Mouse (Mus musculus): ENCODE data around the gene Gabarapl1. TPM values are rescaled to one million over a fixed set of nuclear protein-coding genes. Genes with fewer than 3 reads are reported as not detected.
A peak's percentile ranks its signal among the peaks of the same experiment; 100 is the strongest.

Gene Gabarapl1
- polyA plus RNA-seq, 1 experiment from 2014 or later: 82.3 TPM

DNA sequence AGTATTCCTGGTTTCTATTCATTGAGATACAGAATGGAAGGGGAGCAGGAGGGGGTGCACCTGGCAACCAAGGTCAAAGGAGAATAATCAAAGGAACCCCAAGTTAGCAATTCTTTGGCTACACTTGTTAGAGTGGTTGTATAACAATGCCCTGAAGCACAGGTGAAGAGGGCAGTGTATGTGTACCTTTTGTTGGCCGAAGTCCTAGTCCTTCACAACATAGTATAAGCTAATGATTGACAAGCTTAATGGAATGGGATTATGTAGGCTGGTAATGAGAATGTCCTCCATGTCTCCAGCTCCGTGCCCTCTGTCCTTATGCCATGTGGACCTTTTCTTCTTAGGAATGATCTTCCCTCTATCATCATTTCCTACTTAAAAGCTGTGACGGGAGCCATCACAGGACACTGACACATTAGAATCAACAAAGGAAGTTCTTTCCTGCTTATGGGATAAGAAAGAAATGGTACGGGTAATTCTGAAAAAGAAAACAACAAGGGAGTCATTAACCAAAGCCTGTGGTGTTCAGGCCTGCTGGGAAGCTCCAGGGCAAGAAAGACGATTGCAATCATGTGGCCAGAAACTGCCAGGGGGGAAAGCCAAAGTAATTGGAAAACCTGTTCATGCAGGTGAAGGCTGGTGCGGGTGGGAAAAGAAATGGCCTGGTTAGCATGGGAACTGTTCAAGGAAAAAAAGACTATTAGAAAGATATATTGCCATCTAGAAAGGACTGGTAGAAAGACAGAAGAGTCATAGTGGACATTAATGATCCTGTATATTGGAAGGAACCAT lies 22.6 kb upstream of the Gabarapl1 start:
- Histone ChIP-seq H3K4me1 (ENCODE audit: insufficient read depth, low read depth, low read length) (no peaks in the 10 kb centered on the region), H3K27ac (ENCODE audit: low read length) (no peak overlapping the region), H3K9ac (replicated peaks; ENCODE audit: low read depth) (no peak overlapping the region), H3K36me3 (ENCODE audit: insufficient read depth, low read length) (no peaks in the 10 kb centered on the region), H3K27me3 (replicated peaks; ENCODE audit: insufficient read depth, low read length) (no peaks in the 10 kb centered on the region), H3K4me2 (replicated peaks; ENCODE audit: low read depth, low read length) (no peak overlapping the region), H3K9me3 (ENCODE audit: low read length) (no peaks in the 10 kb centered on the region), H3K4me3 (ENCODE audit: low read depth, low read length) (no peak overlapping the region)
- WGBS: 48% methylated on average over 6 of the region's 6 CpGs
- TF ChIP-seq CTCF (IDR thresholded peaks at IDR 0.05): no peak
- no peak for TF ChIP-seq EP300 (IDR thresholded peaks at IDR 0.05)
- DNase-seq (ENCODE audit: low spot score) (no peak), ATAC-seq (no peak)

DNA sequence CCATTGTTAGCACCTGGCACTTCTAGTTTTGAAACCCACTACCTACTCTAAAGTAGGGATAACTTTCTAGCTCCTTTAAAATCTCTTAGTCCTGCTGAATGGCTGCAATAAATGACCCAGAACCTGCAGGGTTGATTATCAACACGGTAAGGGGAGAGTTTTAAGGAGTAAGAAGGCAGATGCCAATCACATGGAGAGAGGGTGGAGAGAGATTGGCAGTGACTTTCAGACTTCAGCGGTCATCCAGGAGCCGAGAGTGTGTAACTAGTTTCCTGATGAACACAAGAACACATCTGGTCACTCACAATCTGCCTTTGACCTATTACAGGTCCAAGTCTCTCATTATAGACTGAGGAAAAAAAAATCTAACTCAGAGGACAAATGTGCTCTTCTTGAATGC lies 20.6 kb upstream of the Gabarapl1 start, which contains the start of gene Tmem52b:
Gene Tmem52b (plus strand): TSS at position 189 of the 400 bp plus-strand sequence.
- ATAC-seq: no peak
- Histone ChIP-seq H3K36me3 (ENCODE audit: insufficient read depth, low read length) (no peaks in the 10 kb centered on the region), H3K4me2 (replicated peaks; ENCODE audit: low read depth, low read length) (no peak within 1 kb of the TSS), H3K27ac (ENCODE audit: low read length) (no peak within 1 kb of the TSS), H3K4me3 (ENCODE audit: low read depth, low read length) (no peak within 1 kb of the TSS), H3K9me3 (ENCODE audit: low read length) (no peaks in the 10 kb centered on the region), H3K4me1 (ENCODE audit: insufficient read depth, low read depth, low read length) (no peaks in the 10 kb centered on the region), H3K9ac (replicated peaks; ENCODE audit: low read depth) (no peak within 1 kb of the TSS), H3K27me3 (replicated peaks; ENCODE audit: insufficient read depth, low read length) (no peaks in the 10 kb centered on the region)
- DNase-seq (ENCODE audit: low spot score): no peak
- TF ChIP-seq CTCF (IDR thresholded peaks at IDR 0.05): no peak
- no peak for TF ChIP-seq EP300 (IDR thresholded peaks at IDR 0.05)
- WGBS: 41% methylated on average over 3 of the region's 3 CpGs

DNA sequence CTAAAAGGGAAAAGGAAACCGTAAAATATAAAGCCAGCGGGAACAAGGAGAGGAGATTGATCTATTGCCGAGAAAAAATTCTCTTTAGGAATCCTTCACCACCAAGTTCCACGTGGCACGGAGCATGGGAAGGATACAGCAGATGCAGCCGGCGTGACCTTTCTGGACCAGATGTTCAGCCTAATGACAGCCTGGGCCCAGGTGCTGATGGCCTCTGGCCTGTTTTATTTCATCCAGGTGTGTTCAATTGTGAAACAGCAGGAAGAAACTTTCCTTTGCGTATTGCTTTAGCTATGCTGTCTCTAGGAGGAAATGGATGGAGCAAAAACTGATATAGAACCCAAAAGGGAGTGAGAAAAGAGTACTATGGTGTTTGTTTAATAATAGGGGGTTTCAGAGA lies 20.1 kb upstream of the Gabarapl1 start:
- WGBS: 44% methylated on average over 8 of the region's 8 CpGs
- Histone ChIP-seq H3K27ac (ENCODE audit: low read length) (no peak overlapping the region), H3K4me1 (ENCODE audit: insufficient read depth, low read depth, low read length) (no peaks in the 10 kb centered on the region), H3K27me3 (replicated peaks; ENCODE audit: insufficient read depth, low read length) (no peaks in the 10 kb centered on the region), H3K36me3 (ENCODE audit: insufficient read depth, low read length) (no peaks in the 10 kb centered on the region), H3K4me2 (replicated peaks; ENCODE audit: low read depth, low read length) (no peak overlapping the region), H3K9me3 (ENCODE audit: low read length) (no peaks in the 10 kb centered on the region), H3K4me3 (ENCODE audit: low read depth, low read length) (no peak overlapping the region), H3K9ac (replicated peaks; ENCODE audit: low read depth) (no peak overlapping the region)
- ATAC-seq: no peak
- TF ChIP-seq CTCF (IDR thresholded peaks at IDR 0.05) (no peak), EP300 (IDR thresholded peaks at IDR 0.05) (no peak)
- DNase-seq (ENCODE audit: low spot score): no peak

DNA sequence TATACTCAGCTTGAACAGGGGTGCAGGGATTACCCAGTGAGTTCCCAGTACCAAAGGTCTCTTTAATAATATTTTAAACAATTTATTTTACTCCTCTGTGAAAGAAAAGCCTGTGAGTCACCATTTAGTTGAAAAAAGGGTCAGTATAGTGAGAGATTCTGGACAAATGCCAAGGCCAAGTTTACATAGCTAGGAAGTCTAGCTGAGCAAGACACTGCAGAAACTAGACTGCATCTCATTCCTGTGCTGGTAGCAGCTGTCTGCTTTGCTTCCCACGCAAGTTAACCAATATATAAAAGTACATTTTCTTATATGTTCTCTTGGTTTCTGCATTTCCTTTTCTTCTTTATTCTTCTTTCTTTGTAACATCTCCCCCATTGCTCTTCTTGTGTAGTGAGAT lies 19.6 kb upstream of the Gabarapl1 start:
- Histone ChIP-seq H3K9ac (replicated peaks; ENCODE audit: low read depth) (no peak overlapping the region), H3K9me3 (ENCODE audit: low read length) (no peaks in the 10 kb centered on the region), H3K36me3 (ENCODE audit: insufficient read depth, low read length) (no peaks in the 10 kb centered on the region), H3K27ac (ENCODE audit: low read length) (no peak overlapping the region), H3K4me1 (ENCODE audit: insufficient read depth, low read depth, low read length) (no peaks in the 10 kb centered on the region), H3K4me2 (replicated peaks; ENCODE audit: low read depth, low read length) (no peak overlapping the region), H3K27me3 (replicated peaks; ENCODE audit: insufficient read depth, low read length) (no peaks in the 10 kb centered on the region), H3K4me3 (ENCODE audit: low read depth, low read length) (no peak overlapping the region)
- ATAC-seq (peak; percentile 66), DNase-seq (ENCODE audit: low spot score) (peak; percentile 82)
- WGBS: 8% methylated on average over 1 of the region's 1 CpGs
- no peak for TF ChIP-seq CTCF (IDR thresholded peaks at IDR 0.05)

DNA sequence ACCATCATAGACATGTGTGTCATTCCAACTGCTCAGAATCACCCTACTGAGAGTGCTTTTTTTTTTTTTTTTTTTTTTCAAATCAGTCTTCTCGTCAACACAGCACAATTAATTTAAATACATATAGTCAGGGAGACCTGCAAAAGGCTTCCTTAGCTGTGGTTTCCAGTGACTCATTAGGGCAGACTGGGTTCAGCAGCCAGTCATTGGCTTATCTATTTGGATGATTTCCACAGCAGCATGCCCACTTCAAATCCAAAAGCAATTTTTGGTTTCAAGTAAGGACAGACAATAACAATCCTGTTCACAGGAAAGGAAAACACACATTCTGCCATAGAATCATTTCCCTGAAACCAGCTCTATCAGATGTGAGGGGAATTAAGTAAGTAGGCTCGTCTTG lies 18.6 kb upstream of the Gabarapl1 start:
- H3K9ac ChIP-seq (replicated peaks; ENCODE audit: low read depth): no peak overlapping the region
- WGBS: 39% methylated on average over 2 of the region's 2 CpGs
- no peaks in the 10 kb centered on the region for H3K36me3 ChIP-seq (ENCODE audit: insufficient read depth, low read length)
- ATAC-seq (no peak), DNase-seq (ENCODE audit: low spot score) (no peak)
- no peaks in the 10 kb centered on the region for H3K9me3 ChIP-seq (ENCODE audit: low read length)
- H3K4me1 ChIP-seq (ENCODE audit: insufficient read depth, low read depth, low read length): no peaks in the 10 kb centered on the region
- H3K4me3 ChIP-seq (ENCODE audit: low read depth, low read length): no peak overlapping the region
- TF ChIP-seq EP300 (IDR thresholded peaks at IDR 0.05) (no peak), CTCF (IDR thresholded peaks at IDR 0.05) (no peak)
- no peak overlapping the region for H3K27ac ChIP-seq (ENCODE audit: low read length)
- H3K4me2 ChIP-seq (replicated peaks; ENCODE audit: low read depth, low read length): no peak overlapping the region
- H3K27me3 ChIP-seq (replicated peaks; ENCODE audit: insufficient read depth, low read length): no peaks in the 10 kb centered on the region

DNA sequence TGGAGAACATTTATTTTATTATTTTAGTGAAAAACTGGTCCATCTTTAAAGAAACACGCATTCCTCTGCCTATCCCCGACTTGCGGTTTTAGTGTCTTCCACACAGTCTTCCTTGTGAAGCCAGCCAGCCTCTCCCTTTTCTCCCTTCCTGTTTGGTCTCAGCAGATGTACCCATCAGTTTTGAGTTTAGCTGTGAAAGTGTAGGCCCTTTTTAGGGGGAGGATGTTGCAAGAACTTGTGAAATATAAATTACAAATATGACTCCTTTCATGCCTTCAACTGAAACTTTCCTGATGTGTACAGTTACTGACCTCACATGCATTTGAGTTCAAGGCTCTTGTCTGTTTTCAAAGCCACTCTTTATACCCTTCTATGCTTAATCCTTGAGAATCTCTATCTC lies 17.9 kb upstream of the Gabarapl1 start:
- 66% methylated on average over 3 of the region's 3 CpGs for WGBS
- H3K4me2 ChIP-seq (replicated peaks; ENCODE audit: low read depth, low read length): no peak overlapping the region
- TF ChIP-seq CTCF (IDR thresholded peaks at IDR 0.05): no peak
- TF ChIP-seq EP300 (IDR thresholded peaks at IDR 0.05): no peak
- no peaks in the 10 kb centered on the region for H3K36me3 ChIP-seq (ENCODE audit: insufficient read depth, low read length)
- no peak overlapping the region for H3K27ac ChIP-seq (ENCODE audit: low read length)
- no peak for DNase-seq (ENCODE audit: low spot score)
- no peak for ATAC-seq
- H3K9me3 ChIP-seq (ENCODE audit: low read length): no peaks in the 10 kb centered on the region
- H3K9ac ChIP-seq (replicated peaks; ENCODE audit: low read depth): no peak overlapping the region
- no peaks in the 10 kb centered on the region for H3K27me3 ChIP-seq (replicated peaks; ENCODE audit: insufficient read depth, low read length)
- no peak overlapping the region for H3K4me3 ChIP-seq (ENCODE audit: low read depth, low read length)
- no peaks in the 10 kb centered on the region for H3K4me1 ChIP-seq (ENCODE audit: insufficient read depth, low read depth, low read length)

Data from lung, postnatal 0 days (tissue).